8 mouse cellular contexts compared by ENCODE assay signal in genomic region chr10:17721602-17722121, GRCm38 (mm10). TPM values are rescaled to one million over a fixed set of nuclear protein-coding genes. Genes with fewer than 3 reads are reported as not detected.
DNase-seq lines count a peak whose midpoint lies in the region; ATAC-seq lines count a peak whose summit lies in the region.

No protein-coding gene starts in this region.

- H3K27me3 ChIP-seq in kidney, embryonic 14.5 days (ENCODE audit: control insufficient read depth, insufficient read depth, low read length), result no peaks in the 10 kb centered on the region
- H3K27me3 ChIP-seq in embryonic facial prominence, embryonic 12.5 days, result peaks cover 4% of the 10 kb centered on the region; the same call in 1 of the 2 replicates
- no peaks in the 10 kb centered on the region for H3K27me3 ChIP-seq in heart, embryonic 16.5 days (ENCODE audit: control insufficient read depth, insufficient read depth, low read length)
- no peaks in the 10 kb centered on the region for H3K27me3 ChIP-seq in midbrain, embryonic 11.5 days (ENCODE audit: control insufficient read depth, insufficient read depth, low read length)

- WGBS in kidney, embryonic 14.5 days, result 0% methylated on average over 21 of the region's 21 CpGs
- WGBS in embryonic facial prominence, embryonic 12.5 days, result under 1% methylated on average over 21 of the region's 21 CpGs
- WGBS in heart, embryonic 16.5 days, result under 1% methylated on average over 21 of the region's 21 CpGs
- WGBS in midbrain, embryonic 11.5 days, result 1% methylated on average over 21 of the region's 21 CpGs

- H3K4me1 ChIP-seq in kidney, embryonic 14.5 days (ENCODE audit: control insufficient read depth, insufficient read depth, low read length), result peaks cover 2% of the 10 kb centered on the region; the same call in 1 of the 2 replicates
- H3K4me1 ChIP-seq in embryonic facial prominence, embryonic 12.5 days, result peaks cover 11% of the 10 kb centered on the region; the same call in 1 of the 2 replicates
- peaks cover 18% of the 10 kb centered on the region for H3K4me1 ChIP-seq in heart, embryonic 16.5 days (ENCODE audit: control insufficient read depth, insufficient read depth, low read length)
- H3K4me1 ChIP-seq in midbrain, embryonic 11.5 days (ENCODE audit: control insufficient read depth, insufficient read depth, low read length), result peaks cover 11% of the 10 kb centered on the region

- peak overlapping the region; percentile 94; the same call in 1 of the 2 replicates for H3K9ac ChIP-seq in kidney, embryonic 14.5 days (ENCODE audit: low read depth, low read length)
- peak overlapping the region; percentile 63 for H3K9ac ChIP-seq in embryonic facial prominence, embryonic 12.5 days
- peak overlapping the region; percentile 87 for H3K9ac ChIP-seq in heart, embryonic 16.5 days (ENCODE audit: low read length)
- H3K9ac ChIP-seq in midbrain, embryonic 11.5 days (ENCODE audit: low read length), result peak overlapping the region; percentile 98

- peak overlapping the region; percentile 95 for H3K4me3 ChIP-seq in kidney, embryonic 14.5 days (ENCODE audit: low read length)
- peak overlapping the region; percentile 89 for H3K4me3 ChIP-seq in embryonic facial prominence, embryonic 12.5 days
- peak overlapping the region; percentile 97 for H3K4me3 ChIP-seq in heart, embryonic 16.5 days (ENCODE audit: low read length)
- peak overlapping the region; percentile 98 for H3K4me3 ChIP-seq in midbrain, embryonic 11.5 days (ENCODE audit: low read depth, low read length)

- H3K4me2 ChIP-seq in kidney, embryonic 14.5 days (replicated peaks; ENCODE audit: low read depth, low read length), result peak overlapping the region; percentile 65
- H3K4me2 ChIP-seq in embryonic facial prominence, embryonic 12.5 days (replicated peaks), result peak overlapping the region; percentile 76
- H3K4me2 ChIP-seq in heart, embryonic 16.5 days (ENCODE audit: low read depth, low read length), result peak overlapping the region; percentile 69
- peak overlapping the region; percentile 79 for H3K4me2 ChIP-seq in midbrain, embryonic 11.5 days

- no peak for DNase-seq in kidney, adult 11 months
- peak; percentile 34 for DNase-seq in ES-CJ7 (ENCODE audit: low read depth, low spot score)
- peak; percentile 40 for DNase-seq in left cerebral cortex, postnatal 4 days
- DNase-seq in midbrain, embryonic 11.5 days (ENCODE audit: low spot score, missing footprints), result peak; percentile 98
- DNase-seq in ovary, adult 18-20 months (ENCODE audit: low spot score), result no peak

- ATAC-seq in kidney, embryonic 14.5 days (ENCODE audit: low FRiP score, low TSS enrichment), result peak; percentile 2; the same call in 1 of the 2 replicates
- no peak for ATAC-seq in embryonic facial prominence, embryonic 12.5 days (ENCODE audit: insufficient number of reproducible peaks, insufficient read depth, low FRiP score, low TSS enrichment)
- ATAC-seq in heart, embryonic 16.5 days (replicated peaks; ENCODE audit: extremely low read depth, insufficient read depth, low FRiP score), result no peak
- peak; percentile 11 for ATAC-seq in midbrain, embryonic 11.5 days (ENCODE audit: low FRiP score)

- H3K36me3 ChIP-seq in kidney, embryonic 14.5 days (ENCODE audit: control insufficient read depth, insufficient read depth, low read length), result no peaks in the 10 kb centered on the region; the same call in 1 of the 2 replicates
- H3K36me3 ChIP-seq in embryonic facial prominence, embryonic 12.5 days, result no peaks in the 10 kb centered on the region
- H3K36me3 ChIP-seq in heart, embryonic 16.5 days (ENCODE audit: control insufficient read depth, insufficient read depth), result no peaks in the 10 kb centered on the region
- no peaks in the 10 kb centered on the region; the same call in 1 of the 2 replicates for H3K36me3 ChIP-seq in midbrain, embryonic 11.5 days (ENCODE audit: control insufficient read depth, insufficient read depth, low read length)

- intact Hi-C loops in left cerebral cortex, postnatal 4 days (cut with DNase I), result loop anchor here (10.0 kb wide), 3 partner anchors 297 to 1897 kb away; no protein-coding TSS in a partner anchor

- H3K27ac ChIP-seq in kidney, embryonic 14.5 days (ENCODE audit: low read depth, low read length), result peak overlapping the region; percentile 100
- peak overlapping the region; percentile 100 for H3K27ac ChIP-seq in embryonic facial prominence, embryonic 12.5 days
- H3K27ac ChIP-seq in heart, embryonic 16.5 days (ENCODE audit: low read length), result peak overlapping the region; percentile 98
- peak overlapping the region; percentile 99 for H3K27ac ChIP-seq in midbrain, embryonic 11.5 days (ENCODE audit: low read depth, low read length)

- no peaks in the 10 kb centered on the region for H3K9me3 ChIP-seq in kidney, embryonic 14.5 days (ENCODE audit: control insufficient read depth, low read length)
- H3K9me3 ChIP-seq in embryonic facial prominence, embryonic 12.5 days, result no peaks in the 10 kb centered on the region
- H3K9me3 ChIP-seq in heart, embryonic 16.5 days (replicated peaks; ENCODE audit: control insufficient read depth, low read length), result no peaks in the 10 kb centered on the region
- no peaks in the 10 kb centered on the region for H3K9me3 ChIP-seq in midbrain, embryonic 11.5 days (ENCODE audit: control insufficient read depth, low read length)

RNA-seq across cellular contexts. Expression of gene Cited2, which starts 1.4 kb away (rescaled TPM):
- polyA plus RNA-seq in kidney, embryonic 14.5 days (2014; fragmentation: Nextera tagmentation; extraction: Ambion mirVana), result 76.0 and 83.5 TPM in 2 replicates
- polyA plus RNA-seq in embryonic facial prominence, embryonic 12.5 days (2016; fragmentation: Nextera tagmentation; extraction: Ambion mirVana), result 40.5 and 43.8 TPM in 2 replicates
- polyA plus RNA-seq in heart, embryonic 16.5 days (2015; fragmentation: Nextera tagmentation; extraction: Ambion mirVana), result 23.9 and 24.0 TPM in 2 replicates
- 10 to 100 TPM; 41.9 to 48.3 TPM for total RNA-seq in left cerebral cortex, postnatal 4 days (2021)
- polyA plus RNA-seq in midbrain, embryonic 11.5 days (2014; fragmentation: Nextera tagmentation; extraction: Ambion mirVana), result 90.4 and 95.8 TPM in 2 replicates

Comparison
In these comparisons a context has a peak if more than half of its experiments do, and no peak if none do; other contexts are left out.
1. ATAC-seq: peak in kidney, embryonic 14.5 days (single experiment) and midbrain, embryonic 11.5 days (single experiment); none in embryonic facial prominence, embryonic 12.5 days (single experiment) and heart, embryonic 16.5 days (single experiment).
2. DNase-seq: peak in ES-CJ7 (single experiment), left cerebral cortex, postnatal 4 days (single experiment) and midbrain, embryonic 11.5 days (single experiment); none in kidney, adult 11 months (single experiment) and ovary, adult 18-20 months (single experiment).
3. Peak in every context shown above with its lines, with median percentiles within 50 percentile points of each other: H3K27ac ChIP-seq, H3K4me2 ChIP-seq, H3K4me3 ChIP-seq and H3K9ac ChIP-seq.